Mouse (Mus musculus): ENCODE results near the gene Ankrd13d.

The Ankrd13d gene

GRCm38 (mm10) chr19:4222165-4222564 is 60.8 kb downstream of the Ankrd13d start:
- no peak for DNase-seq (ENCODE audit: low spot score)

GRCm38 (mm10) chr19:4220957-4221743 is 61.8 kb downstream of the Ankrd13d start:
- no peak for DNase-seq (ENCODE audit: low spot score)

- DNase-seq (ENCODE audit: low spot score): no peak
Observed at GRCm38 (mm10) chr19:4220416-4220815, 62.5 kb downstream of the Ankrd13d start.
